Mouse (Mus musculus) thymus, postnatal 14 days (tissue): ENCODE data around the gene Atxn7l2.

Source experiments
- DNase-seq: peaks from one replicate; pipeline ENCODE4 v3.0.0; 2021

The Atxn7l2 gene

GRCm38 (mm10) chr3:108174672-108175531 is 35.8 kb downstream of the Atxn7l2 start:
- no peak for DNase-seq

GRCm38 (mm10) chr3:108169199-108169598 is 41.5 kb downstream of the Atxn7l2 start:
- DNase-seq: no peak

- no peak for DNase-seq
Observed at GRCm38 (mm10) chr3:108167499-108167898, 43.2 kb downstream of the Atxn7l2 start.

- peak; percentile 68 for DNase-seq
Observed at GRCm38 (mm10) chr3:108166486-108167211, 44.1 kb downstream of the Atxn7l2 start.

- DNase-seq: no peak
Observed at GRCm38 (mm10) chr3:108165532-108166315, 45.0 kb downstream of the Atxn7l2 start.

GRCm38 (mm10) chr3:108164807-108165206 is 45.9 kb downstream of the Atxn7l2 start:
- peak; percentile 82 for DNase-seq

- DNase-seq: no peak
Observed at GRCm38 (mm10) chr3:108164091-108164490, 46.6 kb downstream of the Atxn7l2 start.

GRCm38 (mm10) chr3:108158383-108159037 is 52.2 kb downstream of the Atxn7l2 start:
- no peak for DNase-seq

GRCm38 (mm10) chr3:108154656-108155055 is 56.1 kb downstream of the Atxn7l2 start, which contains the start of gene Gpr61:
TSS of gene Gpr61 (minus strand) at chr3:108154882.
- DNase-seq: no peak

- DNase-seq: no peak
Observed at GRCm38 (mm10) chr3:108152290-108152689, 58.4 kb downstream of the Atxn7l2 start.
